Comparison of ENCODE assay signal across 10 mouse cellular contexts in genomic region chr11:50108823-50109244, GRCm38 (mm10). TPM values are rescaled to one million over a fixed set of nuclear protein-coding genes. Genes with fewer than 3 reads are reported as not detected.
DNase-seq lines count a peak whose midpoint lies in the region; ATAC-seq and TF ChIP-seq lines count a peak whose summit lies in the region.
"Had no signal": no experiment of that assay in that cellular context is flagged by ENCODE, and none has a peak within 500 bp of the region (broad histone marks: within the 10 kb centered on the region; RNA-seq: fewer than 3 reads in every experiment).

No protein-coding gene starts in this region.

- H3K4me1 ChIP-seq in MEL (ENCODE audit: control insufficient read depth in 1 of 2, insufficient read depth in 2 of 2, low read length in 2 of 2) = peaks cover 3 to 6% of the 10 kb centered on the region in 2 experiments; a peak in 2 of 4 replicates
- H3K4me1 ChIP-seq in liver, embryonic 14.5 days (replicated peaks; ENCODE audit: control insufficient read depth in 2 of 2, insufficient read depth in 2 of 2, low read length in 1 of 2) = peaks cover 0 to 12% of the 10 kb centered on the region in 2 experiments; a peak in 2 of 4 replicates

- no peak overlapping the region for H3K9ac ChIP-seq in MEL (ENCODE audit: control insufficient read depth, low read depth, low read length, poor library complexity, severe bottlenecking)
- no peak overlapping the region for H3K9ac ChIP-seq in liver, embryonic 14.5 days (replicated peaks)

- no peak for TF ChIP-seq CTCF in MEL (IDR thresholded peaks at IDR 0.05 in 2 of 3, conservative IDR thresholded peaks at IDR 0.05 in 1 of 3; ENCODE audit: control insufficient read depth in 1 of 3, insufficient read depth in 1 of 3, low read depth in 2 of 3, low read length in 3 of 3, poor library complexity in 1 of 3, severe bottlenecking in 1 of 3)
- TF ChIP-seq CTCF in liver, embryonic 14.5 days (IDR thresholded peaks at IDR 0.05; ENCODE audit: low read depth) = no peak

- DNase-seq in frontal cortex, postnatal 10 days (ENCODE audit: low spot score in 2 of 2) = no peak
- no peak for DNase-seq in MEL (ENCODE audit: low read depth, low spot score)
- peak; percentile 20 to 23 for DNase-seq in heart, postnatal 10 days
- DNase-seq in liver, embryonic 14.5 days (ENCODE audit: low read depth in 3 of 3, low spot score in 3 of 3) = peak in 2 of 3 experiments; percentile 7 to 27
- DNase-seq in cerebellum, adult 9-11 months = no peak
- no peak for DNase-seq in cerebellum, adult 9-10 months
- no peak for DNase-seq in embryo, embryonic 9.5 days (ENCODE audit: extremely low spot score)
- DNase-seq: cerebellum, adult 18-20 months; thymus, adult 18-20 months had no signal

- no peaks in the 10 kb centered on the region for H3K27me3 ChIP-seq in MEL (ENCODE audit: control insufficient read depth in 1 of 2, insufficient read depth in 2 of 2, low read length in 2 of 2)
- no peaks in the 10 kb centered on the region for H3K27me3 ChIP-seq in liver, embryonic 14.5 days (ENCODE audit: control insufficient read depth, insufficient read depth, low read length)

- H3K27ac ChIP-seq in MEL (ENCODE audit: control insufficient read depth, low read depth, low read length) = no peak overlapping the region
- H3K27ac ChIP-seq in liver, embryonic 14.5 days = no peak overlapping the region

- no peaks in the 10 kb centered on the region for H3K79me2 ChIP-seq in MEL (ENCODE audit: control insufficient read depth, insufficient read depth, low read length, poor library complexity)

- peak; percentile 55; the same call in 1 of the 2 replicates for ATAC-seq in frontal cortex, adult (ENCODE audit: low TSS enrichment)
- peak; percentile 53 for ATAC-seq in liver, embryonic 14.5 days (ENCODE audit: insufficient read depth)

- no peak overlapping the region for H3K4me3 ChIP-seq in MEL (ENCODE audit: control insufficient read depth in 1 of 2, insufficient read depth in 1 of 2, low read depth in 2 of 2, low read length in 2 of 2)
- H3K4me3 ChIP-seq in liver, embryonic 14.5 days (ENCODE audit: insufficient read depth in 1 of 2, low read depth in 2 of 2, low read length in 2 of 2) = no peak overlapping the region

- H3K9me3 ChIP-seq in MEL (replicated peaks; ENCODE audit: insufficient read depth, low read length) = no peaks in the 10 kb centered on the region
- no peaks in the 10 kb centered on the region for H3K9me3 ChIP-seq in liver, embryonic 14.5 days (ENCODE audit: control insufficient read depth, low read length)

- H3K36me3 ChIP-seq in MEL (ENCODE audit: control insufficient read depth in 1 of 2, insufficient read depth in 2 of 2, low read length in 2 of 2) = 0 out of 4 replicates have a peak, but pooled peaks cover 0 to 2% of the 10 kb centered on the region in 2 experiments
- no peaks in the 10 kb centered on the region for H3K36me3 ChIP-seq in liver, embryonic 14.5 days (replicated peaks; ENCODE audit: control insufficient read depth, insufficient read depth, low read depth)

- WGBS in liver, embryonic 14.5 days (ENCODE audit: insufficient replicate concordance) = 25% methylated on average over 8 of the region's 8 CpGs

- intact Hi-C loops in heart, postnatal 10 days (cut with DNase I) = loop anchor here (5.0 kb wide), 1 partner anchor 82 kb away; the partner anchor contains the start of gene Rnf130

- TF ChIP-seq POLR2A in MEL (IDR thresholded peaks at IDR 0.05; ENCODE audit: control insufficient read depth in 1 of 2, insufficient read depth in 1 of 2, low read depth in 1 of 2, low read length in 2 of 2, poor library complexity in 1 of 2) = no peak

- no peak overlapping the region for H3K4me2 ChIP-seq in liver, embryonic 14.5 days (ENCODE audit: low read depth)

- TF ChIP-seq RAD21 in MEL (IDR thresholded peaks at IDR 0.05; ENCODE audit: low read depth, low read length) = no peak

- TF ChIP-seq EP300 in MEL (IDR thresholded peaks at IDR 0.05; ENCODE audit: low read depth in 1 of 2, low read length in 2 of 2) = no peak
- no peak for TF ChIP-seq EP300 in liver, embryonic 14.5 days (IDR thresholded peaks at IDR 0.05; ENCODE audit: low read depth)

TF ChIP-seq in MEL, 35 proteins besides CTCF, POLR2A, EP300 and RAD21:
- no peak for TF ChIP-seq HCFC1 (IDR thresholded peaks at IDR 0.05; ENCODE audit: low read depth, low read length)
- no peak for TF ChIP-seq GATA1 (IDR thresholded peaks at IDR 0.05; ENCODE audit: low read depth, low read length)
- peak; percentile 62 for TF ChIP-seq ZNF384 (IDR thresholded peaks at IDR 0.05; ENCODE audit: low read depth, low read length)
TF ChIP-seq in MEL: peak in this region for 1.

RNA-seq across cellular contexts. Expression of gene Tbc1d9b, which starts 22.4 kb away (rescaled TPM):
- 17.7 and 18.6 TPM in 2 replicates for total RNA-seq in MEL (2012; rRNA removed)
- 10 to 100 TPM in 1 of 2 experiments, not detected in 1; 32.5 TPM for polyA plus RNA-seq in MEL (2012; ENCODE audit: insufficient read depth in 1 of 2, insufficient read length in 2 of 2, low read depth in 1 of 2, low replicate concordance in 2 of 2, missing spikeins in 1 of 2)
- 10 to 100 TPM; 44.5 to 48.6 TPM for total RNA-seq in heart, postnatal 10 days (2021)
- polyA plus RNA-seq in liver, embryonic 14.5 days (2012; rRNA removed) = 6.8 and 8.4 TPM in 2 replicates
- polyA plus RNA-seq in liver, embryonic 14.5 days (2014; fragmentation: Nextera tagmentation; extraction: Ambion mirVana) = 9.5 and 11.1 TPM in 2 replicates

Comparison
In these comparisons a context has a peak if more than half of its experiments do, and no peak if none do; other contexts are left out.
1. DNase-seq: peak in heart, postnatal 10 days (2 of 2) and liver, embryonic 14.5 days (2 of 3); none in frontal cortex, postnatal 10 days (0 of 2), MEL (single experiment), cerebellum, adult 9-11 months (single experiment), cerebellum, adult 9-10 months (single experiment) and embryo, embryonic 9.5 days (single experiment).